Mouse (Mus musculus): Measurements from ENCODE around the gene Bcan. TPM values are rescaled to one million over a fixed set of nuclear protein-coding genes. Genes with fewer than 3 reads are reported as not detected.
A peak's percentile ranks its signal among the peaks of the same experiment; 100 is the strongest.

The Bcan gene
- polyA plus RNA-seq (2016; fragmentation: Nextera tagmentation; extraction: Ambion mirVana) = 0.15 and 0.39 TPM in 2 replicates

DNA sequence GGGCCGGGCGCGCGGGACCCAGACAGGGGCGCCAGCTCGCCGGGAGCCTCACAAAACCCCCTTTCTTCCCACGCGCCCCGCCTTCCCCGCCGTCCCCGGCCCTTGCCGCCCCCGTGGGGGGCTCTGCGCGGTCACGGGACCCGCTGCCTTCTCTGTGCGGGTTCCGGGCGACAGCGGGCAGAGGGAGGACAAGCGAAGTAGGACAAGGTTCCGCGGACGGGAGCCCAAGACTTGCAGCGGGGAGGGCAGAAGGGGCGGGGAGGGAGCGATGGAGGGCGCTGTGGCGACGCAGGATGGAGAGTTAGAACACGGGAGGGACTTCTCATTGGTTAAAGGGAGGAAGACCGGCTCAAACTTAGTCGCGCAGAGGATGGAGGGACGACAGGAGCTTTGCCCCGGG is at the start of gene Bcan:
Gene Bcan (minus strand): TSS at position 50 of the 400 bp plus-strand sequence.
- peaks cover 25% of the 10 kb centered on the region for H3K4me1 ChIP-seq
- H3K27me3 ChIP-seq = peaks cover 88% of the 10 kb centered on the region
- WGBS = under 1% methylated on average over 34 of the region's 39 CpGs
- no peak within 1 kb of the TSS for H3K27ac ChIP-seq
- peak within 1 kb of the TSS; percentile 76 for H3K4me2 ChIP-seq (replicated peaks)
- no peaks in the 10 kb centered on the region for H3K36me3 ChIP-seq
- no peaks in the 10 kb centered on the region for H3K9me3 ChIP-seq
- H3K9ac ChIP-seq = peak within 1 kb of the TSS; percentile 45
- peak within 1 kb of the TSS; percentile 44 for H3K4me3 ChIP-seq
- ATAC-seq (ENCODE audit: insufficient number of reproducible peaks, insufficient read depth, low FRiP score, low TSS enrichment) = no peak

DNA sequence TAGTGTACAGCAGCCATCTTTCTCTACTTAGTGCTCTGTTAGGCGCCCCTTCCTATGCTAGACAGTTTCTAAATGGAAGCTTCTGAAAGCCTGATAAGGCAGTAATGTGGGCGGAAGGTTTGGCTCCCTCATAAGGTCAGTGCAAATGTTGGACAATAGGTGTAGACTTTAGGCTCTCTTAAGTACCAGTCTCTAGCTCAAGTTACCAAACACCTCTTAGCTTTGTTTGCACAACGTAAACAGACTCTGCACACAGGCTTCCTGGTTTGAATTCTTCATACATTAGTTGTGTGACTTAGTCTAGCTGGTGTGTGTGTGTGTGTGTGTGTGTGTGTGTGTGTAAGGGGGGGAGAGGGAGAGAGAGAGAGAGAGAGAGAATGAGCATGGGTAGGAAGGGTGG is 49.5 kb upstream of the Bcan start:
- Histone ChIP-seq H3K4me1 (no peaks in the 10 kb centered on the region), H3K4me3 (no peak overlapping the region), H3K27ac (no peak overlapping the region), H3K9me3 (no peaks in the 10 kb centered on the region), H3K27me3 (no peaks in the 10 kb centered on the region), H3K36me3 (peaks cover 37% of the 10 kb centered on the region), H3K4me2 (replicated peaks) (no peak overlapping the region), H3K9ac (no peak overlapping the region)
- WGBS = 74% methylated on average over 3 of the region's 3 CpGs
- ATAC-seq (ENCODE audit: insufficient number of reproducible peaks, insufficient read depth, low FRiP score, low TSS enrichment) = no peak

DNA sequence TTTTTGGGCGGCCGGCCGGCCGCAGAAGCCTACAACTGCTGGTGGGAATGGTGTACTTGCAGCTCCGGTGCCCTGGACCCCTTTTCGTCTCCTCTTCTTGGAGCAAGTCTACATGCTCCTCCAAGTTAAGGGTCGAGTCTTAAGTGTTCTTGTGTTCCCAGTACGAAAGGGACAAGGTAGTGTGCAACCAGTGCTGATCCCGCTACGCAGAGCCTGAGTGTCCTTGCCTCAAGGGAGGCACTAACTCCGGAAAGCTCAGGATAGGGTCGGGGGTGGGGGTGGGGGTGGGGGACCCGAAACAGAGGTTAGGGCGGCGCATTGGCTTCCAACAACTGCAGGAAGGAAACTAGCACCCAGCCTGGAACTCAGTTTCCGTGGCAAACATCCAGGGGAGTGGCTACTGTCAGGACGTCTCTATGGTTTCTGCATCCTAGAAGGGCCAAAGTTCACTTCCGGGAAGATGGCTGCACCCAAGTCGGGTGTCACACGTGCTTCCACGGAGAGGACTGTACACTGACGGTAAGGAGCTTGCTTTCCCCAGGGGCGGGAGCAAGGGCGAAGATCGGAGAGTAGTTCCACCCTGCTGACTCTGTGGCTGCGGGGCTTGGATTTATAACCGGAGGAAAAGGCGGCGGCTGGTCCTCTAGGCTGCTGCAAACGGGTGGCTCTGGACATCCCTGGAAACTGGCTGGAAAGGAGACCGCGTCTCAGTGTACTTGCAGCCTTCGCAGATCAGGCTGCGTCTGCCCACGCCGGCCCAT is 42.8 kb upstream of the Bcan start, which contains the start of gene Gpatch4:
Gene Gpatch4 (plus strand): TSS at position 448 of the 761 bp plus-strand sequence.
- Histone ChIP-seq H3K27me3 (0 out of 2 replicates have a peak, but pooled peaks cover 24% of the 10 kb centered on the region), H3K4me1 (peaks cover 3% of the 10 kb centered on the region; the same call in 1 of the 2 replicates), H3K4me3 (peak within 1 kb of the TSS; percentile 76), H3K9ac (peak within 1 kb of the TSS; percentile 54), H3K27ac (0 out of 2 replicates have a peak within 1 kb of the TSS, but pooled peaks have one; percentile 12), H3K36me3 (no peaks in the 10 kb centered on the region), H3K9me3 (no peaks in the 10 kb centered on the region), H3K4me2 (replicated peaks) (peak within 1 kb of the TSS; percentile 74)
- peak; percentile 83 for ATAC-seq (ENCODE audit: insufficient number of reproducible peaks, insufficient read depth, low FRiP score, low TSS enrichment)
- 11% methylated on average over 36 of the region's 36 CpGs for WGBS

DNA sequence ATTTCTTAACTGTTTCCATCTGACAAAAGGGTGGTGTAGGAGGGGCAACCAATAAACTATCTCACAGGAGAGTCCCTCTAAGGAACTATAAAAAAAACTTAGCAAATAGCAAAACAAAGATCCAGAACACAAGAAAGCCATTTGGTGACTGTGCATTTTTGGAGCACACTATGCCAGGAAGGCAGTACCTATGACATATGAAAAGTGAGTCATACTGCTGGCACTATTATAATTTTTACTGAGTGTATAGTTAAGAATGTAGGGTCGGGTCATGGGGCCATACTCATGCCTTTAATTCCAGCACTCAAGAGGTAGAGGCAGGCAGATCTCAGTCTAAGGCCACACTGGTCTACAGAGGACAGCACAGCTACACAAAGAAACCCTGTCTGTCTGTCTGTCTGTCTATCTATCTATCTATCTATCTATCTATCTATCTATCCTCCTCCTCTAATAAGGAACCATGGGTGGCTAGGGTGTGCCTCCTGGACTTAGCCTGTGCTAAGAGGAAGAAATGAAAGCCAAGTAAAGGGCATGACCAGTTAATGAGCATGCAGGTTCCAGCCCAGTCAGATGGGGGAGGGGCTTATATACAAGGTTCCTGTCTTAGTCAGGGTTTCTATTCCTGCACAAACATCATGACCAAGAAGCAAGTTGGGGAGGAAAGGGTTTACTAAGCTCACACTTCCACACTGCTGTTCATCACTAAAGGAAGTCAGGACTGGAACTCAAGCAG is 35.7 kb upstream of the Bcan start:
- Histone ChIP-seq H3K9me3 (no peaks in the 10 kb centered on the region), H3K4me3 (no peak overlapping the region), H3K27ac (no peak overlapping the region), H3K27me3 (peaks cover 44% of the 10 kb centered on the region), H3K9ac (no peak overlapping the region), H3K4me1 (no peaks in the 10 kb centered on the region), H3K36me3 (no peaks in the 10 kb centered on the region), H3K4me2 (replicated peaks) (no peak overlapping the region)
- WGBS = 56% methylated on average over 1 of the region's 1 CpGs
- ATAC-seq (ENCODE audit: insufficient number of reproducible peaks, insufficient read depth, low FRiP score, low TSS enrichment) = no peak

DNA sequence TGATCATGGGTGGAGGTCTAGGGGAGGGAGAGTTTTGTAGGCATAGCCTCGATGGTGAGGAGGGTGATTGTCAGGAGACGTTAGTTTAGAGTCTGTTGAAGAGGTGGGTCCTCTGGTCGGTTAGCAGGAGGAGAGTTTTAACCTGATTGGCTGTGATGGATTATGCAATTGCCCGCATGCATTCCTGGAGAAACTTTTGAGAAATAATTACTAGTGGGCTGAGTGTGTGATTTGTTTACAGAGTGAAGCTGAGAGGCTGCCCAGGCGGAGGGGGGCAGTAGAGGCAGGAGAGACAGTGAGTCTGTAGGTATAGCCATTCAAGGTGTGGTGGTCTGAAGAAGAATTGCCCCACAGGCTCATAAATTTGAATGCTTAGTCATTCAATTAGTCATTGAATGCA is 33.5 kb upstream of the Bcan start:
- 64% methylated on average over 5 of the region's 5 CpGs for WGBS
- Histone ChIP-seq H3K4me3 (no peak overlapping the region), H3K9ac (no peak overlapping the region), H3K36me3 (no peaks in the 10 kb centered on the region), H3K27me3 (peaks cover 41% of the 10 kb centered on the region), H3K9me3 (no peaks in the 10 kb centered on the region), H3K4me1 (no peaks in the 10 kb centered on the region), H3K4me2 (replicated peaks) (no peak overlapping the region), H3K27ac (no peak overlapping the region)
- ATAC-seq (ENCODE audit: insufficient number of reproducible peaks, insufficient read depth, low FRiP score, low TSS enrichment) = no peak

DNA sequence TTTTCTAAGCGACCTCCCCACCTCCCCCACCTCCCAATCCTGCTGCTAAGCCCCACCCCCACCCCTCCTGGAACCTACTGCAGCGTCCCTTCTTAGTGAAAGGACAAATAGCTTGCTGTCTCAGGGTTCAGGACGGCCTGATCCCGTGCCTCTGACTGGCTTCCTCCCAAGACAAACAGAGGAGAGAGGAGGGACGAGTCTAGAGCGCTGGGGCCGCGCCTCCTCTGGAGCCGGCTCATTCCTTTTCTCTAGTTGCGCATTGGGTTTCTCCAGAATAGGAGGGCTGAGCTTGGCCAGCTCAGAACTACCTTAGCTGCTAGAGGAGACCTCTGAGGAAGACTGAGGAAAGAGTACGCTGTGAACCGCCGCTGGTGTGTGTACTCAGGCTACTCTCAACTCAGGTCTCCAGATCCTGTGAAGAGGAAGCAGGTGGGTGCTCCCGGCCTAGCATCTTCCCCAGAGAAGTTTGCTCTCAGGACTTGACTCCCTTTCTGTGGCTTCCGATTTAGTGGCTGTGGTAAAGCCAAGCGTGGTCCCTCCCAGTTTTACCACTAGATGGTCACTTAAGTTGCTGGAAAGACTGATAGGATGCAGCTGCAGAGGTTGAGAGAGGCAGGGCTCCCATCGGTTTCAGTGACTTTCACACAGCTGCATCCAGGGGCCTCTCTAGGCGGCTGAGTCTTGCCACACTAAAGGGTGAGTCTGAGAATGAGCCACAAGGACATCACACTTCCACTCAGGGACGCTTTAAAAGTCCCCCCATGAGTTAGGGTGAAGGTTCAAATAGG is 30.8 kb upstream of the Bcan start:
- Histone ChIP-seq H3K4me1 (no peaks in the 10 kb centered on the region), H3K27me3 (peaks cover 52% of the 10 kb centered on the region), H3K36me3 (no peaks in the 10 kb centered on the region), H3K9ac (no peak overlapping the region), H3K4me2 (replicated peaks) (no peak overlapping the region), H3K9me3 (no peaks in the 10 kb centered on the region), H3K4me3 (no peak overlapping the region), H3K27ac (no peak overlapping the region)
- 21% methylated on average over 19 of the region's 19 CpGs for WGBS
- ATAC-seq (ENCODE audit: insufficient number of reproducible peaks, insufficient read depth, low FRiP score, low TSS enrichment) = no peak

DNA sequence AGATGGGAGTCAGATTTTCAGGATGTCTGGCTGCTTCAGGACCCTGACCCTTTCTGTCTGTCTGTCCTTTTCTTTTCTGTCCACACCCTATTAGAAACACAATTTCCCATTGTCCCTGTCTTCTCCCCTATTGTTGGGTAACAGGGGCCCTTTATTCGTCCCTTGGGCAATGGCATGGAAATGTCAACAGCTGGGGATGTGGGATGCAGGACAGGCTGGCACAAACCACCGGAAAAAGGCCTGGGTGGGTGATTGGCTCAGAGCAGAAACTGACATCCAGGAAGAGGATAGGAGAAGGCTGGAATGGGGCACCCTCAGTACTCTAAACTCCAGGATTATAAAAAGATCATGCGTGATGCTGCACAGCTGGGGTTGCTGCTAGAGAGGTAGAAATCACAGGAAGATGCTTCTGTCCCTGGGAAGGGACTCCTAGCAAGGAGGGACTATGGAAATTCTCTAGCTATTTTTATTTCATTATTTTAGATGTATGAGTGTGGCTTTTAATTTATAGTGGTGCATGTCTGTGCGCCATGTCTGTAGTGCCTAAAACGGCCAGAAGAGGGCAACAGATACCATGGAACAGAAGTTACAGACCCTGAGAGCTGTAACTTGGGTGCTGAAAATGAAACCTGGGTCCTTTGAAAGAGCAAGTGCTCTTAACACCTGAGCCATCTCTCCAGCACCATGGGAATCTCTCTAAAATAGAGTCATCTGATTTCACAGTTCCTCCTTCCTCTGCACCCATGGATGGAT is 27.6 kb upstream of the Bcan start, which contains the start of gene Hapln2:
Gene Hapln2 (minus strand): TSS at position 150 of the 753 bp plus-strand sequence.
- peaks cover 73% of the 10 kb centered on the region for H3K27me3 ChIP-seq
- ATAC-seq (ENCODE audit: insufficient number of reproducible peaks, insufficient read depth, low FRiP score, low TSS enrichment) = no peak
- H3K4me1 ChIP-seq = peaks cover 13% of the 10 kb centered on the region
- WGBS = 50% methylated on average over 5 of the region's 5 CpGs
- H3K9me3 ChIP-seq = no peaks in the 10 kb centered on the region
- H3K4me3 ChIP-seq = no peak within 1 kb of the TSS
- H3K4me2 ChIP-seq (replicated peaks) = no peak within 1 kb of the TSS
- H3K36me3 ChIP-seq = no peaks in the 10 kb centered on the region
- H3K27ac ChIP-seq = no peak within 1 kb of the TSS
- no peak within 1 kb of the TSS for H3K9ac ChIP-seq

DNA sequence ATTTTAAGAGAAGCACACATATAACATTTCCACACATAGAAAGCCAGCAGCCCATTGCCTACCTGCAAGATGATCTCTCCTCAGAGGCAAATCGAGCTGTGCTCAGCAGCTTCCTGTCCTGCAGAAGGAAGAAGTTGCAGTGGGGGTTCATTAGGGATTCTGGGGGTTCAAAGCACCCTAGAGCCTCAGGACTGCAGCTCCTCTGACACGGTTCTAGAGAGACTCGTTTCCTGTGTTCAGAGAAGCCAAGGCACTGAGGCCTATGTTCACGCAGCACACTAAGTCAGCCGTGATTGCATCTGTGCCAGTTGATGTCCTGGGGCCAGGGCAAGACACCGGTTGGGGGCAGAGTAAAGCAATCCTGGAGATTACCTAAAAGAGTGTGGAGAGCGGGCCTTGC is 26.8 kb upstream of the Bcan start:
- H3K9me3 ChIP-seq = no peaks in the 10 kb centered on the region
- WGBS = 52% methylated on average over 7 of the region's 7 CpGs
- H3K27me3 ChIP-seq = peaks cover 74% of the 10 kb centered on the region
- H3K36me3 ChIP-seq = no peaks in the 10 kb centered on the region
- H3K4me3 ChIP-seq = no peak overlapping the region
- H3K4me1 ChIP-seq = peaks cover 17% of the 10 kb centered on the region
- H3K27ac ChIP-seq = no peak overlapping the region
- H3K9ac ChIP-seq = no peak overlapping the region
- ATAC-seq (ENCODE audit: insufficient number of reproducible peaks, insufficient read depth, low FRiP score, low TSS enrichment) = no peak
- no peak overlapping the region for H3K4me2 ChIP-seq (replicated peaks)

DNA sequence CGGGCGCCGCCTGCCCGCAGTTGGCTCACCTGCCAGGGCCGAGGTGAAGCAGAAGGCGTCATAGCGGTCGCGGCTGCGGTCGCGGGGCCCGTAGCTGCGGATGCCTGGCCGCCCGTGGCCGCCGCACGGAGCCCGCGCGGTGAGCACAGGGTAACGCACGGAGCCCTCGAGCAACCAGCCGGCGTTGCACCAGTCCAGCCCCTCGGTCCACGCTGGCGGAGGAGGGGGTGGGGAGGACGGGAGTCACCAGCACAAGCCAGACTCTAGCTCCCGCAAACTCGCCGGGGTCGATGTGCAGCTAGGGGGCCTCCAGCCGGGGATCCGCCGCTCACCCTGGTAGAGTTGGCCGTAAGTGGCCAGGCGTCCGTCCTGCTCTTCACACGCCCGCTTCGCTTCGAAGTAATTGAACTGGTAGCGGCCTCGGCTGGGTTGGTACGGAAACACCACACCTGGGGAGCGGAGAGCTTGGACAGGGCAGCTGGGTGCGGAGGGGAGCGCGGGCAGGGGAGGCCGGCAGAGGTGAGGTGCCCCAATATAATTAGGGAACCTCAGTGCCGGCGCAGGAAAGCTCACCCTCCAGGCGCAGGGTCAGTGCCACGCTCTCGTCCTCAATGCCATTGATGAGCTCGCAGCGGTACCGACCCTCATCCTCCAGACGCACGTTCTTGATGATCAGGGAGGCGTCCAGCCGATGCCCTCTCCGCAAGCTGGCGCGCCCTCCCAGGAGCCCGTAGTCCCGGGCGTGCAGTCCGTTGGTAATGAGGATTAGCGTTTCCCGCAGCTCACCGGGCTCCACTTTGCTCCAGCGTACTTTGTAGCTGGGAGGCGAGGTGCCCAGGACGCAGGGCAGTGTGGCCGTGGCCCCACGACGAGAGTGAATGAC is 23.4 kb upstream of the Bcan start:
- peaks cover 17% of the 10 kb centered on the region for H3K4me1 ChIP-seq
- H3K27ac ChIP-seq = no peak overlapping the region
- peak overlapping the region; percentile 46 for H3K4me3 ChIP-seq
- 0 out of 2 replicates have a peak overlapping the region, but pooled peaks have one; percentile 11 for H3K9ac ChIP-seq
- no peaks in the 10 kb centered on the region for H3K36me3 ChIP-seq
- ATAC-seq (ENCODE audit: insufficient number of reproducible peaks, insufficient read depth, low FRiP score, low TSS enrichment) = peak; percentile 48; the same call in 1 of the 2 replicates
- peak overlapping the region; percentile 89 for H3K4me2 ChIP-seq (replicated peaks)
- no peaks in the 10 kb centered on the region for H3K9me3 ChIP-seq
- WGBS = under 1% methylated on average over 81 of the region's 81 CpGs
- H3K27me3 ChIP-seq = peaks cover 74% of the 10 kb centered on the region
